Mouse (Mus musculus) E14TG2a.4 (cell line): ENCODE results near the gene Pnma5.

Source experiments
- H3K27me3 ChIP-seq: 2 replicates; pipeline ENCODE4 v1.6.1; 2014; ENCODE audit warnings: low read length, control low read depth; ENCODE audit not compliant: insufficient read depth
- H3K36me3 ChIP-seq: 2 replicates; pipeline ENCODE4 v1.6.1; 2014; ENCODE audit warnings: low read length, control low read depth; ENCODE audit not compliant: insufficient read depth
- H3K4me1 ChIP-seq: replicated peaks from 2 replicates; pipeline ENCODE4 v1.6.1; 2014; ENCODE audit warnings: low read depth, low read length, control low read depth
- H3K4me3 ChIP-seq: replicated peaks from 2 replicates; pipeline ENCODE4 v1.5.1; 2014; ENCODE audit warnings: mild to moderate bottlenecking, low read length
- H3K9me3 ChIP-seq: 2 replicates; pipeline ENCODE4 v1.6.1; 2014; ENCODE audit warnings: low read length, control low read depth
- CTCF ChIP-seq: conservative IDR thresholded peaks from 2 replicates; pipeline ENCODE4 v1.5.1; 2014; ENCODE audit warnings: low read length
- NANOG ChIP-seq: IDR thresholded peaks from 2 replicates; pipeline ENCODE4 v1.6.1; 2014; ENCODE audit warnings: borderline replicate concordance, low read length, mixed read lengths
- POU5F1 ChIP-seq: IDR thresholded peaks from 2 replicates; pipeline ENCODE4 v1.6.1; 2014; ENCODE audit warnings: low read length, borderline replicate concordance

Gene Pnma5

DNA sequence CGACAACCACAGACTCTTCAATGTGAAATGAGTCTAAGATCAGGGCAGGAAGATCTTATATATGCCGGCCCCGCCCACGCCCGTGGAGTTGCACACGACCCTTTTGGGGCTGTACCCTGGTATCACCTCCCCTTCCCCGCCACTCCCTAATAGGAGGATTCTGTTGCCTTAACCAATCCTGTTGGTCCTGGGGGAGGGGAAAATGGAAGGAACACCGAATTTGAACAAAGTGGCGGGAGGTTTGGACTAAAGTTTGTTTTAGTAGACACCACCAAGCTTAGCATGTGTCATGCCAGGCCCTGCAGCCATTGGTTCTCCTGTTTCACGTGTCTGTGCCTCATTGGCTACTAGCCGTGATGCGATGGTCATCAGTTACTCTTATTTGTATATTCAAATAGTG lies 2.8 kb upstream of the Pnma5 start:
- TF ChIP-seq POU5F1 (no peak), NANOG (no peak), CTCF (no peak)
- Histone ChIP-seq H3K9me3 (no peaks in the 10 kb centered on the region; the same call in 1 of the 2 replicates), H3K4me3 (peak overlapping the region; percentile 79), H3K4me1 (peaks cover 9% of the 10 kb centered on the region; the same call in 1 of the 2 replicates), H3K36me3 (peaks cover 28% of the 10 kb centered on the region), H3K27me3 (no peaks in the 10 kb centered on the region)

- Histone ChIP-seq H3K9me3 (no peaks in the 10 kb centered on the region; the same call in 1 of the 2 replicates), H3K4me1 (peaks cover 9% of the 10 kb centered on the region; the same call in 1 of the 2 replicates), H3K4me3 (peak overlapping the region; percentile 79), H3K36me3 (peaks cover 32% of the 10 kb centered on the region), H3K27me3 (no peaks in the 10 kb centered on the region)
- TF ChIP-seq CTCF (no peak), POU5F1 (no peak), NANOG (no peak)
These were observed 1.9 kb upstream of the Pnma5 start for GRCm38 (mm10) chrX:73038831-73039230.

GRCm38 (mm10) chrX:73012846-73013245 lies 24.1 kb downstream of the Pnma5 start:
- TF ChIP-seq NANOG (no peak), POU5F1 (no peak), CTCF (no peak)
- no peaks in the 10 kb centered on the region for H3K27me3 ChIP-seq
- no peak overlapping the region for H3K4me3 ChIP-seq
- 0 out of 2 replicates have a peak, but pooled peaks cover 2% of the 10 kb centered on the region for H3K36me3 ChIP-seq
- no peaks in the 10 kb centered on the region; the same call in 1 of the 2 replicates for H3K4me1 ChIP-seq
- H3K9me3 ChIP-seq, result no peaks in the 10 kb centered on the region

DNA sequence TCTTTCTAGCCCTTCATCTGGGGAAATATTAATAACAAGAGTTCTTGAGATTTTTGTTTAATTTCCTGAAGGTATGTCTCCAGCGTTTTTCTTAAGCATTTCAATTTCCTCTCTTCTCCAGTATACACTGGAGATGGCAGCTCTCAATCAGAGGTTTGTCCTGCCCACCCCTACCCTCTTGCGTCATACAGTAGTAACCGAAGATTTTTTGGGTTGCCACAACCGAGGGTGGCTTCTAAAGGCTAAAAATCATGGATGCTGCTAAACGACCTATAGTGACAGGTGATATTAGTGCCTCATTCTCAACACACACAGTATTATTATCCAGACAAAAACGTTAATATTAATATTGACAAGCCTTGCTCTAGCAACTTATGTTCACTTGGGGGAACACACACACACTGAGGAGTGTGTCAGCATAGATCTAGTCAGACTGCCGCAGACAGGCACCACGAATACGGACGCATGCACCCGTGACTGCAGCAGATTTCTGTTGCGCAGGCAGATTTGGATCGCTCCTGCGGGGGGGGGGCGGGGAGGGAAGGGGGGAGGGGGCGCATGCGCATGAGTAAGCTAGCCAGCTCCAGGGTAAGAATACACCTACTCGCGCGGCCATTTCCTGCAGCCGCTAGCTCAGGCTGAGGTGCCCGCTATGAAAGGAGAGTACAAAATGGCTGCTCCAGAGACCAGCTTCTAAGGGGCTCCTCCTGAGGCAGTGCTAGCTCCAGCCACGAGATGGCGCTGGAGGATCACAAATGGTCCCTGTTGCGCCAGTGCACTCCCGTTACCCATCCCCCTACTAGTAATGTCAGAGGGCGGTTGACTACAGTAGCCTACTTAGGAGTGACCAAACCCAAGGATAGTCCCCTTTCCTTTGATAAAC lies 29.1 kb downstream of the Pnma5 start:
- Histone ChIP-seq H3K36me3 (peaks cover 4% of the 10 kb centered on the region), H3K4me1 (no peaks in the 10 kb centered on the region; the same call in 1 of the 2 replicates), H3K27me3 (no peaks in the 10 kb centered on the region), H3K4me3 (peak overlapping the region; percentile 37; the same call in 1 of the 2 replicates), H3K9me3 (no peaks in the 10 kb centered on the region)
- peak; percentile 48 for TF ChIP-seq CTCF
- no peak for TF ChIP-seq POU5F1
- no peak for TF ChIP-seq NANOG

GRCm38 (mm10) chrX:73005678-73006077 lies 31.2 kb downstream of the Pnma5 start:
- TF ChIP-seq POU5F1 (no peak), NANOG (no peak), CTCF (no peak)
- Histone ChIP-seq H3K4me3 (no peak overlapping the region), H3K36me3 (peaks cover 20% of the 10 kb centered on the region), H3K4me1 (no peaks in the 10 kb centered on the region; the same call in 1 of the 2 replicates), H3K27me3 (no peaks in the 10 kb centered on the region), H3K9me3 (no peaks in the 10 kb centered on the region)

GRCm38 (mm10) chrX:73003110-73003509 lies 33.8 kb downstream of the Pnma5 start:
- no peak for TF ChIP-seq NANOG
- no peak for TF ChIP-seq CTCF

DNA sequence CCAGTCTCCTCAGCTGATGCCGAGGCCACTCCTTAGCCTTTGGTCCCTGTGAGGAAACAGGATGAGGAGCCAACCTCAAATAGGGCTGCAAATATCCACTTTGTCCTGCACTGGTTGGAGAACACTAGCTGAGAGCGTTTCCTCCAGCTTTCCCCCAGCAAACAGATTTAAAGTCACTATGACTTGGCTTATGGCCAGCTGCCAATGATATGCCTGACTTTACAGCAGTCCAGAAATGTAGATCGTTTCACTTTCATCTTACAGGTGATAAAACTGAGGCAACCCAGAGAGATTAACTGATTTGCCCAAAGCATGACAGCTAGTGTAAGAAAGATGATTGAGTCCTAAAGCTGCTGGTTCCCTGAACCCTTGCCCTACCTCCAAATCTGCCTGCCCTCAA lies 41.4 kb downstream of the Pnma5 start:
- Histone ChIP-seq H3K9me3 (no peaks in the 10 kb centered on the region), H3K4me1 (no peaks in the 10 kb centered on the region), H3K36me3 (no peaks in the 10 kb centered on the region), H3K27me3 (no peaks in the 10 kb centered on the region), H3K4me3 (no peak overlapping the region)
- TF ChIP-seq CTCF (no peak), POU5F1 (no peak), NANOG (no peak)

More at GRCm38 (mm10) chrX:73003110-73003509, 33.8 kb downstream of the Pnma5 start:
- Histone ChIP-seq H3K36me3 (peaks cover 20% of the 10 kb centered on the region), H3K27me3 (no peaks in the 10 kb centered on the region), H3K9me3 (no peaks in the 10 kb centered on the region), H3K4me1 (no peaks in the 10 kb centered on the region), H3K4me3 (no peak overlapping the region)

GRCm38 (mm10) chrX:72992291-72992919 lies 44.5 kb downstream of the Pnma5 start:
- no peak for TF ChIP-seq POU5F1
- peak; percentile 78 for TF ChIP-seq CTCF
- Histone ChIP-seq H3K36me3 (no peaks in the 10 kb centered on the region), H3K9me3 (no peaks in the 10 kb centered on the region), H3K27me3 (peaks cover 11% of the 10 kb centered on the region), H3K4me3 (no peak overlapping the region), H3K4me1 (no peaks in the 10 kb centered on the region)
